Mouse (Mus musculus): ENCODE measurements at regions not wholly inside any gene's neighbourhood (a gene's known extent, or its start where the extent isn't known, plus 50 kb on each side); places are given as distances from the start of the nearest gene placed in this dataset.

GRCm38 (mm10) chr9:117863318-117863717 is 177.0 kb upstream of the Azi2 start:
- no peak for DNase-seq

- peak; percentile 7 for DNase-seq
Measured at GRCm38 (mm10) chr9:117859580-117860045, 180.7 kb upstream of the Azi2 start.

GRCm38 (mm10) chr9:117843531-117843930 is 196.8 kb upstream of the Azi2 start:
- no peak for DNase-seq

- DNase-seq, result no peak
Measured at GRCm38 (mm10) chr9:117836696-117837380, 203.5 kb upstream of the Azi2 start.

DNA sequence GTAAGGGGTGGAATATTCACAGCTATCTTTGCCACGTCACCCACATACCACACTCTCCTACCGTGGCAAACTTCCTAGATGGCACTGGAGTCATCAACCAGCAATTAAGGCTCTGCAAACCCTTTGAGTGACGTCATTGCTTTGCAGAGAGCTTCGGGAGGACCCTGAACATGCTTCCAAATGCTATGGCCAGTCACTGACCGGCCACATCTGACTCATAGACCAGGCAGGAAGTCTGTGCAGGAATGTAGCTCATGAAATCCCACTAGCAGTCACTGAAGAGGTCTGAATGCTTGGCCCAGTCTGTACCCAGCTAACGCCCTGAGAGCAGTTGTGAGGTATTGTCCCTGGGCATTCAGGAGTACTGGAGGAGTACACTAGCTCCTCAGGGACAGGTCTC is 203.9 kb upstream of the Rbms3 start:
- DNase-seq, result no peak

DNA sequence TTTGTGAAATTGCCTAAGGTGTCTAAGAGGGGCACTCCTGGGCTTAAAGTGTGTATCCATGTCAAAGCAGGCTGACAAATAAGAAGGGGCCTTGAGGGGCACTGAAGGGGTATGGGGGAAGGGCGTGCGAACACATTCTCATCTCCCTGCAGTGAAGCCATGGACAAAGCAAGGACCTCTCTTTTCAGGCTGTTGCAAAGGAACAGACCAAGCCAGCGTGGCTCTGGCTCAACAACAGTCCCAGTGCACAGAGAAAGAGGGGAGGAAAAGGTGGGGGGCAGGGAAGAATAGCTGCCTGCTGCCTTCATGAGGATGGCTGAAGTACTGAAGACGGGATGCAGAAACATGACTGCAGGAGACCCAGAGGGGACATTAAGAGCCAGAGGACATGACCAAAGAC is 184.9 kb upstream of the Rbms3 start:
- no peak for DNase-seq

DNA sequence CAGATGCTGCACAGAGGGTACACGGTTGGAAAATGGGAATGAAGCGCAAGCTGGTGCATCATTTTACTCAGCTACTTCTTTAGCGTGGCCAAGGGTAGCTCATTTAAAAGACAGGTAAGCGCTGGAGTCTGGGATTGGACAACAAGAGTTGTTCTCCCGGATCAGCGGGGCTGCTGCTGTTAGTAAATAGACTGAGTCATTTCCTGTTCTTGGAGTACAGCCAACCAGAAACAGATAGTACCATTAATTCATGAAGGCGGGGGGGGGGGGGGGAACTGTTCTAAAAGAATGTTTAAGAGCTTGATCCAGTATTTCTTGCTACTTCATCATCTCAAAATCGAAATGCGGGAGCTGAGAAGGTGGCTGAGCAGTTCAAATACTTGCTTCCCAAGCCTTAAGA is 183.5 kb upstream of the Rbms3 start:
- DNase-seq, result no peak

DNA sequence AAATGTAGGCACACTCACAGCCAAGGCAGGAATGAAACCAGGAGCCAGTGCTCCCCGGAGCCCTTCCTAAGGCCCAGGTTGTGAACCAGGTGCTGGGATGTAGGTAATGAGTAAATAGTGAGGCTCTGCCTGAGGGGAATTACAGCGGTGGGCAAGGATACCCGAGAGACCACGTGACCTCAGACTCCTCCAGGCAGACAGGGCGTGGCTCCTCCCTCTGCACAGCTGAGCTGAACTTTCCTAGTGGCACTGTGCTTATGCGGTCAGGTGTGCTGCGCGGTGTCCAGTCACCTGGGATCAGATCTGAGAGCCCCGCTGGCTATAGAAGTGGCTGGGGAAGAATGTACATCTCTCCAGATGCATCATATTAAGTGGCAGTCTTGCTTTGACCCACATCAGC is 176.1 kb upstream of the Rbms3 start:
- DNase-seq, result no peak

- no peak for DNase-seq
Measured at GRCm38 (mm10) chr9:117784186-117784591, 154.5 kb upstream of the Rbms3 start.

GRCm38 (mm10) chr9:117754651-117755050 is 124.9 kb upstream of the Rbms3 start:
- no peak for DNase-seq

DNA sequence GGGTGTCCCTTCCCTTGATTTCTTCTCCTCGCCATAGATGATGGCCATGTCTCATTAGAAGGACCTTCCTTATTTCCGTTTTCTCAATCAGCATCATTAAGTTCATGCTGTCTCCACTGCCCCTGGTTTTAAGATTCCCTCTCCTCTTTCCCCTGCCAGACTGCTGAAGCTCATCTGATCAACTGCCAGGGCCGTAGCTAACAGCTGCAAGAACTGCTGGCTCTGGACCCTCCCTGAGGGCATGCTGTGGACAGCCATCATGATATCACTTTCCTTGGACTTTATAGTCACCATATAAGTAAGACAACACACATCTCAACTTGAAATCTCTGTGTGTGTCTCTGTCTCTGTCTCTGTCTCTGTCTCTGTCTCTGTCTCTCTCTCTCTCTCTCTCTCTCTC is 123.8 kb upstream of the Rbms3 start:
- DNase-seq, result no peak

DNA sequence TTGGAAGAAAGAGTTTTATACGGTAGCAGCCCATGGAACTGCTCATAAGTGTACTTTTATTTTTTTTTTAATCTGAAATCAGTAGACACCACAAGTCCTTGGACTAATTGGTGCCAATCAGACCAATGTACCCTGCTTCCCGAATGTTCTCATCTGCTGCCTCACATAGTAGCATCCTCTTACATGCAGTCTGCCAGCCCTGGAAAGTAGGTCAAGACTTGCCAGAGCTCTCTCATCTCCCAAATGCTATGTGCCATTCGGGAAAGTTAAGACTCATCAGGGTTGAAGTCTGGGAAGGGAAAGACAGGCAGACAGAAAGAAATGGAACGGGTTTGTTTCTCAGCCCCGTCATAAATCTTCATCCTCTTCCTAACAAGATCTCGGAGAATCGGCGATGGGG is 115.2 kb upstream of the Rbms3 start:
- no peak for DNase-seq

DNA sequence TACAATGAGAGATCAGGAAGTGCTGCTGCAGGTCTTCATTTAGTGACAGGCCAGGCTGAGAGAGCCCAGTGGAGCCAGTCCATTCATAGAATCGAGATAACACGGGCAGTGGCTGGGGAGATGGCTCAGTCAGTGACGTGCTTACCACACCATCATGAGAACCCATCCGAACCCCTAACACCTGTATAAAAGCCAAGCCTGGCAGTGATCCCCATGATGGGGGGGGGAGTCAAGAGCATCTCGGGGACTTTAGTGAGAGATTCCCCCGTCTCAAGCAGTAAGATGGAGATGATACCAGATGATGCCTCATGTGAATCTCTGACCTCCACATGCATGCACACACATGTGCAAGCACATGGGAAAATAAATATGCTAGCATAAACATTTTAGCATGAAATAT is 99.7 kb upstream of the Rbms3 start:
- no peak for DNase-seq

GRCm38 (mm10) chr9:117720161-117720598 is 90.5 kb upstream of the Rbms3 start:
- DNase-seq, result no peak

GRCm38 (mm10) chr9:117717346-117717745 is 87.6 kb upstream of the Rbms3 start:
- no peak for DNase-seq

- DNase-seq, result no peak
Measured at GRCm38 (mm10) chr9:117716476-117716875, 86.8 kb upstream of the Rbms3 start.

- DNase-seq, result no peak
Measured at GRCm38 (mm10) chr9:117714741-117715675, 85.3 kb upstream of the Rbms3 start.

DNA sequence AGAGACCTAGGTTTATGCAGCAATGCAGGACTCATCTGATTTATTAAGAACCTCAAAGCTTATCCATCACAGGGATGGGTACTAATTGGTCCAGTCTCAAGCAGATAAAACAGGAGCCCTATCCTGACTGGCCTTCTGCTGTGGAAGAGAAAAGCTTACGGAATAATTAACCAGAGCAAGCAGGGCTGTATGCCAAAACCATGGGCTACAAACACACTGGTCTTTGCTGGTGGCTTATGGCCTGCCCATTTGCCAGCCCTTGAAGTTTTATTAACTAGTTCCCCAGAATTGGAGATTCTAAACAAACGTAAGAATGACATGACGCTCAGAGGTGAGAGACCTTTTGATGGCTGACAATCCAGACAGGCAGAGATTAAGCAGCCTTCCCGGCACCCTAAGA is 83.4 kb upstream of the Rbms3 start:
- DNase-seq, result no peak

GRCm38 (mm10) chr9:117711793-117712192 is 82.1 kb upstream of the Rbms3 start:
- no peak for DNase-seq

DNA sequence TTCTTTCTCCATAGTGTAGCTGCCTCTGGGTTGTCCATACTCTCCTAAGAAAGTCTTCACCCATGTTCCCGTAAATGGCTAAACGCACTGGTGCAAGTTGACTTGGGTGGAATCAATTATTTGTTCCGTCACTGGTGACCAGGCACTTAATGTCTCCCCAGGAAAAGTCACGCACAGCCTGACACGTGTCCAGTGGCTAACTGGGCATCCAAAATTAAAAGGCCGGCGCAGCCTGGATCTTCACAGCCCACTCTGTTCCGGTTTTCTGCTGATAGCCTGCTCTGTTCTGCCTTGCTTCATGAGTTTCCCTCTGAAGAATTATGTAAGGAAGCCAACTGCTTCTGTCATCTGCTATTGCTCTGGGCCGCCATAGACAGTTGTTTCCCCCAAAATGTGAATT is 81.3 kb upstream of the Rbms3 start:
- DNase-seq, result no peak

DNA sequence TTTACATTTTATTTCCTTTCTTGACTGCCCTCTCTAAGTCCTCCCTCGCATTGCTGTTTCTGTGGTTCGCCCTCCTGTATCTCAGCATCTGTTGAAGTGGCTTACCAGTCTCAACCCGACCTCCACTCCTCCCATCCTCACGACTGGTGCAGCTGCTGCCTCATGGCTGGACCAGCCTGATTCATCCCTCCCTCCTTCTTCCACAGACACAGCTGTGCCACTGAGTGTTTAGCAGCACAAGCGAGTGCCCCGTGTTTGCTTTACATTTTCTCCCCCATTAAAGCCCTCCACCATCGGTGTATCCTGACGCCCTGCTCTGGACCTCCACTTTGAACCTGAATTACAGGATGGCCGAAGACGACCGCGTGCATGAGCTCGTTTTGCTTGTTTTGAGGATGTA is 80.0 kb upstream of the Rbms3 start:
- DNase-seq, result no peak

DNA sequence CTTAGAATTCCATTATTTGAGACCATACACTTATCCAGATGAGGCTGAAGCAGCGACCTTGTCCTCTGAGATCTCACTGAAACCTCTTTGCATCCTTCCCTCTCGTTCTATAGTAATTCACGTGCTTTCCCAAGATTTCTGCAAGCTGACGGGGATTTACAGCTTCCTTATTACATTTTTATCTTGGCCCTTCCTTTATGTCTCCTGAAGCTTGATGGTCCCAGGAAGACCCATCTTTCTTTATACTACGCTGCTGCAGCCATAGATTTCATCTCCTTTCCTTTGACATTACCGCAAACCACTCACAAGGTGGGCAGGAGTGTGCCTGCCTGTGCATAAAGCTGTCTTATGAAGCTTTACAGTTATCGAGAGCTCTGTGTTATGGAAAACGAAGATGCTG is 63.3 kb upstream of the Rbms3 start:
- no peak for DNase-seq

- DNase-seq, result no peak
Measured at GRCm38 (mm10) chr9:117692486-117692885, 62.8 kb upstream of the Rbms3 start.

DNA sequence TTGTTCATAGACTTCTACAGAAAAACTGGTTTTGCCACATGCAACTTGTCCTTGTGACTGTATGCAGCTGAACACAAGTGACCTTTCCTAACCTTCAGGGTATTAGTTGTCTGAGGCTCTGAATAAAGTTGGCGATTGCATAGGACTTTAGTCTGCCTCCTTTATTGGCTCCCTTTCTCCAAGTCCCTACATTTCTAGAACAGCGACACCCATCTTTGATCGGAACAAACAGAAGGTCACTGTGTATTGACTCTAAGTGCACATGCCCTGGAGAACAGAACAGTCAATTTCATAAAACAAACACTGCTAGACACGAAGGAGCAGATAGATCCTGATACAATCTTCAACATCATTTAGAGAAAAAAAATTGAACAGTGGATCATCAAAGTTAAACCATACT is 60.2 kb upstream of the Rbms3 start:
- no peak for DNase-seq

Data from liver (tissue).